Mouse (Mus musculus) CD4-positive helper T cell, adult 2 months (primary cell): Measurements from ENCODE around the gene Duox2.
"Not testable (repeated sequence)": the region's sequence is repeated elsewhere in the genome, so short reads cannot be mapped to it uniquely, and the experiment has no call there.

Source experiments
- DNase-seq: peaks from one replicate; pipeline ENCODE4 v3.0.0-alpha.2; 2012; ENCODE audit warnings: low read depth, missing footprints, low spot score

Duox2 gene

DNA sequence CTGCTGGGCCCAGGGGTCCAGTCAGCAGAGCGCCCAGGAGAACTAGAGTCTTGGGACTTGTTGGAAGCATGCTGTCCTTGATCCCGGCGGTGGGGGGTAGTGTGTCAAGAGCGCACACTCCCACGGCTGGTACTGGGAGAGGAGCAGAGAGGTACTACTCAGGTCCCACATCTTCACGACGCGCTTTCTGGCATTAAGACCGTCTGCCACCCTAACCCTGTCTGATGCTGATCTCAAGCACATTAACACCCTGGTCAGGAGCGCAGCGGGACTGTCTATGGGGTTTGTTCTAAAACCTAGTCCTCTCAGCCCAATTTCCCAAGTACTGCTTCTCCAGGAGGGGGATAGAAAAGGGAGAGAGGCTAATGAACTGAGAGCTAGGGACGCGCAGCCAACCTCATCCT lies at the start of gene Duox2:
Gene Duox2 (minus strand): TSS at position 354 of the 404 bp plus-strand sequence.
- DNase-seq = no peak

DNA sequence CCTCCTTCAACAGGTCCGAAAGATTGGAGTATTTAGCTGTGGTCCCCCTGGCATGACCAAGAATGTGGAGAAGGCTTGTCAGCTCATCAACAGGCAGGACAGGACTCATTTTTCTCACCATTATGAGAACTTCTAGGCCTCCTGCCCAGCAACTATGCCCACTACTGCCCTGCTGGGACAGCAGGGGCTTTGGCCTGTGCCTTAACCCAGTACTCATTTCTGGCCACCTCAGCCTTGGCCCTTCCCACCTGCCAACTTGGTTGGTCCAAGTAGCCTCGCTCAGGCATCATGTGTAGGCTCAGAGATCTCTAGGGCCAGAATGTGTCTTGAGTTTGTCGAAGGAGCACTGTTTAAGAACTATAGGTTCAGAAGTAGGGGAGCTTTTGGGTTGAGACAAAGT lies 49.0 kb upstream of the Duox2 start:
- no peak for DNase-seq

DNA sequence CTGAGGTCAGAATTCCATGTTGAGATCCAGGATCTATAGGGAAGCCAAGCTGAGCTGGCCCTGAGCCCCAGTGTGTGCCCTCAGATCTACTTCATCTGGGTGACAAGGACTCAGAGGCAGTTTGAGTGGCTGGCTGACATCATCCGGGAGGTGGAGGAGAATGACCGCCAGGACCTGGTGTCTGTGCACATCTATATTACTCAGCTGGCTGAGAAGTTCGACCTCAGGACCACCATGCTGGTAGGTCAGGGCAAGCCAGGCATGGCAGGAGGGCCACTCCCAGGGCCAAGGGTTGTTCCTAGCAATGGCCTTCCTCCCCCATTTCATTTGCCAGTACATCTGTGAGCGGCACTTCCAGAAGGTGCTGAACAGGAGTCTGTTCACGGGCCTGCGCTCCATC lies 47.9 kb upstream of the Duox2 start:
- DNase-seq = not testable (repeated sequence)

GRCm38 (mm10) chr2:122345106-122345893 lies 47.1 kb upstream of the Duox2 start:
- no peak for DNase-seq

GRCm38 (mm10) chr2:122337291-122337690 lies 39.0 kb upstream of the Duox2 start:
- no peak for DNase-seq

GRCm38 (mm10) chr2:122334170-122334569 lies 35.9 kb upstream of the Duox2 start:
- no peak for DNase-seq

DNA sequence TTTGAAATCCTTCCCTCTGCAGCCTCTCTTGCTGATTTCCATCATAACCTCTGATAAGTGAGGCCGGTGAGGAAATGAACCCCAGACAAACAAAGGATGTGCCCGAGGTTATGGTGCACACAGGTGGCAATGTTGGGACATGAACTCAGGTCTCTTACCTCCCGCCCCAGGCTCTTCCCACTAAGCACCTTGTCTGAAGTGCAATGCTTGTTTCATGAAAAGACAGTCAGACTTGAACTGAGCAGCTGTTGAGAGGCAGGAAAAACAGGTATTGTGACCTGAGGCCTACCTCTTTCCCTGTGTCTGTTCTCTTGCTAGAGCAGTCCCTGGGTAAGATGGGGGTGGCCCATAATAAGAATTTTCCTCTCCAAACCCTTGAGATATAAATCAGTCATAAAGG lies 34.0 kb upstream of the Duox2 start:
- no peak for DNase-seq

- not testable (repeated sequence) for DNase-seq
These were observed 32.1 kb upstream of the Duox2 start for GRCm38 (mm10) chr2:122330317-122330716.

GRCm38 (mm10) chr2:122327986-122328385 lies 29.7 kb upstream of the Duox2 start:
- DNase-seq = no peak

DNA sequence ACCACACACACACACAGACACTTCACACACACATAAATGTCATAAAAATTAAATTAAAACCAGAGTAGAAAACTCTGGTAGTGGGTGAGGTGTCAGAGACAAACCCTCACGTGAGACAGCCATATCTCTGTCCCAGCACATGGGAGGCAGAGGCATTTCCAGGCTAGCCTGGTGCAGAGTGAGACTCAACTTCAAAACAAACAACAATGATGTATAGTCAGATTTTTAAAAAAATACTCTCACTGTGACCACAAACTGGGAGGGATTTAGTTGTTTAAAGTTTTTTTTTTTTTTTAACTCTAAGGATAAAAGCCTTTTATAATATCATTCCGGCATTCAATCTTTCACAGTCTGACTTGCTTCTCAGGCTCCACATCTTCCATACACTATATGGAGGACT lies 27.1 kb upstream of the Duox2 start:
- no peak for DNase-seq

DNA sequence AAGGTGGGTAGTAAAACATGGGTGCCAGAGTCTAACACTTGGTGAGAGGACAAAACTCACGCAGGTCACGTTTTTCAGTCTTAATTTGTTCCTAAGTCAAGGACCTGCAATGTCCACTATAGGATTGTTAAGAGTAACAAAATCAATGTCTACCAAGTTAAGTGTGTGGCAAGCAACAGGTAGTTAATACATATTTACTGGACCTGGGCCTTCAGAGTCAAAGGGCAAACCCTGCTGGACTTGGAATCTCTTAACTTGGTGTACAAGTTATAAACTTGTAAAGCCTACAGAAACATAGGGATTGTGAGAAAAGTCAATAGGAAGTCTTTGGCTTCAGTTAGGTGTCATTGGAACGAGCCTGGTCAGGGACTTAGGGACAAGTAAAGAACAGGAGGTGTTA lies 26.3 kb upstream of the Duox2 start:
- no peak for DNase-seq

DNA sequence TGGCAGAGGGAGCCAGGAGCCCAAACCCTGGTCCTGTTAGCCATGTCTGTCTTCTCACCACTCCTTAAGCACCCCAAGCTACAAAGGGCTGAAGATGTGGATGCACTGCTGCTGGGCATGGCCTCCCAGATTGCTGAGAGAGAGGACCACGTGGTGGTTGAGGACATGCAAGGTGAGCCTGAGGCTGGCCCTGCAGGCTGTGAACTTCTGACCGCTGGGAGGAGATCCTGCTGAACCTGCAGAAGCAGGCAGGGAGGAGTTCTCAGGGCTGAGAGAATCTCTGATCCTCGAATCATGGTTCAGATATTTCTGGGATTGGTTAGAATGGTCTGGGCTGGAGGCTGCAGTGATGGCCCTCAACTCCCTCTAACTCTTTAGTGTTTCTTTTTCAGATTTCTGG lies 25.7 kb upstream of the Duox2 start:
- no peak for DNase-seq

DNA sequence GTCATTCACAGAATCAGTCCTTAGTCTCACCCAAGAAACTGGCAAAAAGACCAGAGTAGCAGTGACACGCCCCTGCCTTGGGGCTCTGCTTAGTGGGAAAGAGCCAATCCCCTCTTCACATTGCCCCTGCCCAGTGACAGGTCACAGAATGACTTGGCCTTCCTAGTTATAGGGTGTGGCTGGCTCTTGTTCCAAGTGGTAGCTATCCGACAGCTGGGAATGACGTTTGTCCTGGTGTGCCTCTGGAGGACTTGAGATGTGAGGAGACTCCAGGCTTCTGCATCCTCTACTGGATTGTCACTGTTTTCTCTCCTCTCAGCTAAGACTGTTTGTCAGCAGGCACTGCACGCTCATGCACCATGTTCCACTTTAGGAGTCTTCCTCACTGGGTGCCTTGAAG lies 19.1 kb upstream of the Duox2 start:
- no peak for DNase-seq

DNA sequence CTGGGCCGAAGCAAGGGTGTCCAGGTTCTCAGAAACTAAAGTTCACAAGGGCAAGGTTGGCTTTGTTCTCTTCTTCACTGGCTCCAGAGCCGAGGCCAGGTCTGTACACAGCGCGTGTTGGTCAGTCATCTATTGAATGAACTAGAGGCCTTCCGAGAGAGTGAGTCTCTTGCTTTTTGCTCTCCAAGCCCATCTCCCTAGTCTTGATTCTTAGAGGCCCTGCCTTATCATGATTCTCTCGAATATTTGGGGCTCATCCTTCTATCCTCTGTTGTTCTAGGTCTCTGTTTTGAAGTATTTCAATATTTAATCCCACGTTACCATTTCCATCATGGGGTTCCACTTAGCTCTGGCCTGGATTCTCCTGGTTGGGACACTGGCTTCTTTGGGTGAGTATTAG lies 17.1 kb upstream of the Duox2 start, which contains the start of gene Duox1:
Gene Duox1 (plus strand): TSS at position 301 of the 400 bp plus-strand sequence.
- DNase-seq = no peak

- DNase-seq = no peak
These were observed 15.3 kb upstream of the Duox2 start, which contains the start of gene Duoxa1 for GRCm38 (mm10) chr2:122313536-122313935. TSS of gene Duoxa1 (minus strand) at chr2:122313730.

DNA sequence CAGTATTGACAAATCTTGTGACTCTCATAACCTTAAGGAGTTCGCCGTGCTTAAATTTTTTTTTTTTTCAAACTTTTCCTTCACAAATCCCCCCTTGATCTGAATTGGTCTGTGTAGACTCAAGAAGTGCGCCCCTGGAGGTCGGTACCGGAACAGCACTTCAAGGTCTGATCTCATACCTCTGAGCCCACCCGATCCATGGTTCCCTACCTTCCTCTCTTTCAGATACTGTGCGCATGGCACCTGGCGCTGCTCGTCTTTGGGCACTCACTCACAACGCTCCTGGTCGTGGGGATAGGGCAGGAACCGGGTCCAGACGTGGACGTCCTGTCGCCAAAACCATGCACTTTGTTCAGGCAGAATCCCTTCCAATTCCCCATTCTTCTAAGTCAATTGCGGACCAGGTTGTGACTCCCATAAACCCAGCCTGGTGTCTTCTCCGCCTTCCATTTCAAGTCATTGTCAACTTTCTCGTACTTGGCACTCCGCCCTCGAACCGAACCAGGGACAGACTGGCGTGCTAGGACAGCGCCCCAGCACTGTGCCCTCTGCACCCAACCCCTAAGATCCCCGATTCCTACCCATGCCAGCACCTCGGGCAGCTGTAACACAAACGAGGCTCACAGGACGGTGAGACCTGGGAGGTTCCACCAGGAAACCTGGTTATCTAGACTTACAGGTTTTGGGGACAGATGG lies 14.6 kb upstream of the Duox2 start:
- peak; percentile 58 for DNase-seq

DNA sequence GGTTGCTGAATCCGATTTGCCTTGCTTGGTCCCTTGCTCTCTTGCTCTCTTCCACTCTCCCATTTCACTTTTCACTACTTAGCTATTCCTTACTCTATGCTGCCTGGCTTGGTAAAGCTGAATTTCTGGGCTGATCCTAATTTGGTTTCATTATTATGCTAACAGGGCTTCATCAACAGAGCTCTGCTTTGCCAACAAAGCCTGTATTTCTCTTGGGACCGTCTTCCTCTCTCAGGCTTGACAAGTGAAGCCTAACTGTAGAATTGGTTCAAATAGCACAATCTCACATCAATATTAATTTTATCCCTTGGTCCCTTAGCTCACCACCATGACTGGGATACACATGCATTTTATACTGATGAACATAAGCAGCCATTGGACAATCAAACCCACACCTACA lies 13.3 kb upstream of the Duox2 start:
- no peak for DNase-seq

DNA sequence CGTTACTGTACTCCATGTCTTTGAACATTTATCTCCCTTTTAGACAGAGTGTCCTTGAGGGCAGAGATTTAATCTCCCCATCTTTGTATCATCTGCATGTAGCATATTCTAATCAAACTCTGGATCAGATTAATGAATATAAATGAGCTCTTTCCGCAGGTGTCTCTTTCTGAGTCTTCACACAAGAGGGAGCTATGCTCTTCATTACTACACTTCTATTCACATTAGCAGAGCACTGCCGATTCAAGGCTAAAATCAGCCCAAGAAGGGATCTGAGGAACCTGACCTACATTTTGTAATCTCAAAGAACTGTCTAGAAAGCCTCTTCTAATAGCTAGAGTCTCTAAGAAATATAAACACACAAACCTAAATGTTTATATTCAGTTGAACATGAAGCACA lies 11.4 kb upstream of the Duox2 start:
- no peak for DNase-seq

- no peak for DNase-seq
These were observed 7.9 kb upstream of the Duox2 start for GRCm38 (mm10) chr2:122306184-122306583.

- no peak for DNase-seq
These were observed 7.0 kb upstream of the Duox2 start for GRCm38 (mm10) chr2:122305097-122305892.

- no peak for DNase-seq
These were observed 6.3 kb upstream of the Duox2 start for GRCm38 (mm10) chr2:122304544-122304943.

- DNase-seq = peak; percentile 76
These were observed 4.5 kb upstream of the Duox2 start for GRCm38 (mm10) chr2:122302574-122303241.
